Mouse (Mus musculus): ENCODE data around the gene B3gnt6.
"Not testable (repeated sequence)": the region's sequence is repeated elsewhere in the genome, so short reads cannot be mapped to it uniquely, and the experiment has no call there.

The B3gnt6 gene

DNA sequence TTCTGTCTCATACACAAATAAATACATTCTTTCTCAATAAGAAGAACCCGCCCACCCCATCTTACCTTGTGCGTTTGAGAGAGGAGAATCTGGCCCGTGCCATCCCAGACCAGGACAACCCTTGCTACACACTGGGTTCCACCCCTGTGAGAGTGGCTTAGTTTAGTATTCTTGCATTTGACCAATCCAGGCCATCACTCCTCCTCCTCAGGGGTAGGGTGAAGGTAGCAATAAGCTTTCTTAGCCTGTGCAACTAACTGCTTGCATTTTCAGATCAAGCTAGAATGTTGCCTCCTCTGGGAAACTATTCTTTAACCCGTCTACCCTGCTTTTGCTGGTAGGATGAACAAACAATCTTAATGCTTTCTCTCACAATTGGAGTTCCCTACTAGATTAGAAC is at the start of gene B3gnt6:
B3gnt6 (minus strand) TSS at position 101 of the 400 bp plus-strand sequence.
- DNase-seq (ENCODE audit: low spot score), result no peak

DNA sequence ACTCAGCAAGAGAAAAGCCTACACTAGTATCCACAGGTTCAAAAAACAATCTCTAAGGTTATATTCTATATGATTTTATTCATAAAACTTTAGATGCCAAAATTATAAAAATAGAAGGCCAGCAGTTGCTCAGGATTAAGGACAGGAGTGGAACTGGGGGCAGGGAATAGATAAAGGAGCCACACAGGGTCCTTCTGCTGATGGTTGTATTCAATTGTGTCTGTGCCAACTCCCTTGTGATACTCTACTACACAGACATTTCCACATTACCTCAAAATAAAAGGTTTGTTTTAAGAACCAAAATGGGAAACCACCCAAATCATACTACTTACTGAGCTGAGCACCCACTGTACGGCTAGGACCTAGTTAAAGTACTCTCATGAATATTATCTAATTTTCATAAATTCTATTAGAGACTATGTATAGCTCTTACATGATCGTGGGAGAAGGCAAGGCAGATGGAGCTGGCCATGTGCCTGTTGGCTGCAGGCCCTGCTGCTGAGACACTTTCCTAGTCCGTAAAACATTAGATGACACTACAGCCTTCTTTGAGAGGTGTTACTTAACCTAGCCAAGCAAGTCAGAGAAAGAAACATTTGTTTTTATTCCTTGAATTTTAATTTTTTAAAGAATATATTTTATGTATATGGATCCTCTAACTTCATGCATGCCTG is 37.5 kb upstream of the B3gnt6 start:
- no peak for DNase-seq (ENCODE audit: low spot score)

DNA sequence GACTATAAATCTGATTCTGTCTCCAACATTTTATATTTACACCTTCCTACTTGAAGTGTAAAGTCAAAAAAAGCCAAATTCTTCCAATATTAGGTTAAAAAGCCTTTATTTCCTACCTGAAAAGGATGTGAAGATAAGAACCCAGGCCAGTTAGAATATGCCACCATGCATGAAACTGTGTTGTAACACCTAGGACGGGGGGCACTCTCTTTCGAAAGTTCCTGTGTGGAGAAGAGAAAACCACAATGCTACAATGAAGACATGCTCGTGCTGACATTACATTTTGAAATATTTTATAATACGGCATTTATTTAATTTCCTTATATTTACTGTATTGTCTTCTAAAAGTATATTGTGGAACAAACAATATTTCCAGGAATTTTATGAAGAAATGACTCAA is 24.5 kb upstream of the B3gnt6 start:
- no peak for DNase-seq (ENCODE audit: low spot score)

DNA sequence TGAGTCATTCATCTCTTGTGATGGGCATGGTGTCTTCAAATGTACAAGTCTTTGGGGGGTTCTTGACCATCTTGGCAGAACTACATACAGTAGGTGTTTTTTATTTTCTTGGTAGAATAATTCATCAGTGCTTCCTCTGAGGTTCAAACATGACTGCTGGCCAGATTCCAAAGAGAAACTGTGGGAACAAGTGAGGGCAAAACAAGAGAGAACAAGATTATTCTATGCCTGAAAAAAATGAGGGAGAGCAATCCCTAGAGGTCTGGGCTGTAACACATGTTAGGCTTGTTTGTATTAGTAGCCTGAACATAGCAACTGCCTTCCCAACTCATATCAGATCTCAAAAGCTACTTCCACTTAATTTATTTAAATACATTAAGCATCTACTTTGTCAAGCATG is 17.4 kb upstream of the B3gnt6 start:
- DNase-seq (ENCODE audit: low spot score), result no peak

DNA sequence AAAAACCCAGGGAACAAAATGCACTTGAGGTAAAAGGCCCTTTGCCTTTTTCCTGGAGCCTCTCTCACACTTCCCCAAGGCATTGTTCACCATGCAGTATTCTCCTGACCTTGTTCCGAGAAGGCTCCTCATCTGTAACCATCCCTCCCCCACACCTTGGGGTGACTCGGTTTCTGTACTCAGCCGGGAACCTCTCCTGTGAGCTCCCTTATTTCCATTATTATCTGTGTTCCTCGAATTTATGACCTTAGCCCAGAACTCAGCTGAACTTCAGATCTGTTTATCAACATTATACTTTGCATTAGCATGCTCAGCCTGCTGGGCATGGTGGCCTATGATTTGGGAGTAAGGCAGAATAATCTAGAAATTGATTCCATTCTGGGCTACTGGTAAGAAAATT is 3.7 kb upstream of the B3gnt6 start:
- DNase-seq (ENCODE audit: low spot score), result no peak

DNA sequence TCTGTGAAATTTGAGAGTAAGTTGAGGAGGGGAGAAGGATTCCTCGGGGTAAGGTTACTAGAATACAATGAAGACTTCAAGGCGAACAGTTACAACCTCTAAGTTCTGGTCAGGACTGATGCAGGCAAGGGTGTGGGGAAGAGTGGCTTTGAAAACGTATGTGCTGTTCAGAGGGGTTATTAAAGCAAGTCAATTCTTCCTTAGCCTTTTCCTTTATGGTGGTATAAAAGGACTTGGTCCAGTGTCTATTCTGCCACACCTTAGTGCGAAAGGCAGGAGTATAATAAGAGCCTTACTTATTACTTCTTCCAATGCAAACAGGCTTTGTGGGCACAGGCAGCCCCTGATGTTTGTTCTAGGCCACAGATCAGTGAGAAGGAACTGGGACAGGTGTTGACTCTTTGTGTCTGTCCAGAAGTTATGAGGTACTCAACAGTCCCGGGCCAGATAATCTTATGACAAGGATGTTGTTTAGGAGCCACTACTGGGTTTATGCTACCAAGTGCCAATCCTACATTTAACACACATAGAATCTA is 2.3 kb upstream of the B3gnt6 start:
- no peak for DNase-seq (ENCODE audit: low spot score)

DNA sequence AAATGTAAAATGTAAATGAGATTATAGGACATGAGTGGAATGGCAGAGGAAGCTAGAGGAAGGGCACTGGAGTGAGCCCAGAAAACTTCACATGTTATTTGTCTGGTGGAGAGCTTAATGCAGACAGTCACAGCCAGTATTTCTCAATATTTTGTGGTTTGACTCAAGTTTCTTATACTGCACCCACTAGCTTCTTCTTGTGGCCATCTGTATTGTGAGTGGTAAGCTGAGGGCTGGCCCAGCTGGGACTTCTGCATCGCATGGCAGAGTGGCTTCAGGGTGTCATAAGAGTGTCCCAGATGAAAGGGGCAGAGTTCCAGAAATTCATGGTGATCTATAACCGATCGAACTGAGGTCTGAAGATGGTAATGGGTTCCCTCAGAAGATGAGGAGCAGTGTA is 1.1 kb upstream of the B3gnt6 start:
- DNase-seq (ENCODE audit: low spot score), result no peak

DNA sequence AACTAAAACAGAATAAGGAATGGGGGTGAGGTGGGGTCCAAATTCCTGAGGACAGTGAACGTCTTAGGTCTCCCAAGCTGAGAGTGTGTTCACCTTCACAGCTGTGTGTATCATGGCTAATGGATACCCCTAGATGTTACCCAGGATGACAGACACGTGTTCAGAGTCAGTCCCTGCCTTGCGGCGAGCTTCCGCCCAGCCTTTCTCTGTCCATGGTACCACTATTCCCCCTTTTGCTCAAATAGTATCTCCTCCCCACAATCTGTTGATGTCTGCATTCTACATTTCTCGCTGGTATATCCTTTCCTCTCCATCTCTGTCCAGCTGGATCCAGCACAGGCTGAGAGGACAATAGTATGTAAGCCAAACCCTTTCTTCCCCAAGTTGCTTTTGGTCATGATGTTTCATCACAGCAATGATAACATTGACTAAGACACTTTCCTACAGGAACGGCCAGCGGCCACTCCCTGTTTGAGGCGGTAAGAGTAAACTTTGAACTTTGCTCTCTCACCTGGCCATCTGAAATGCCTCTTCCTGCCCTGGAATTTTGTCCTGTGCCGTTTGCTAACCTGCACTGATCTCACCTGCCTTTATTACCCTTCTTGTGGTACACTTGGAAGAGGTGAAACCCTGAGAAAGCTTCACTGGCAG is 4.0 kb downstream of the B3gnt6 start:
- no peak for DNase-seq (ENCODE audit: low spot score)

DNA sequence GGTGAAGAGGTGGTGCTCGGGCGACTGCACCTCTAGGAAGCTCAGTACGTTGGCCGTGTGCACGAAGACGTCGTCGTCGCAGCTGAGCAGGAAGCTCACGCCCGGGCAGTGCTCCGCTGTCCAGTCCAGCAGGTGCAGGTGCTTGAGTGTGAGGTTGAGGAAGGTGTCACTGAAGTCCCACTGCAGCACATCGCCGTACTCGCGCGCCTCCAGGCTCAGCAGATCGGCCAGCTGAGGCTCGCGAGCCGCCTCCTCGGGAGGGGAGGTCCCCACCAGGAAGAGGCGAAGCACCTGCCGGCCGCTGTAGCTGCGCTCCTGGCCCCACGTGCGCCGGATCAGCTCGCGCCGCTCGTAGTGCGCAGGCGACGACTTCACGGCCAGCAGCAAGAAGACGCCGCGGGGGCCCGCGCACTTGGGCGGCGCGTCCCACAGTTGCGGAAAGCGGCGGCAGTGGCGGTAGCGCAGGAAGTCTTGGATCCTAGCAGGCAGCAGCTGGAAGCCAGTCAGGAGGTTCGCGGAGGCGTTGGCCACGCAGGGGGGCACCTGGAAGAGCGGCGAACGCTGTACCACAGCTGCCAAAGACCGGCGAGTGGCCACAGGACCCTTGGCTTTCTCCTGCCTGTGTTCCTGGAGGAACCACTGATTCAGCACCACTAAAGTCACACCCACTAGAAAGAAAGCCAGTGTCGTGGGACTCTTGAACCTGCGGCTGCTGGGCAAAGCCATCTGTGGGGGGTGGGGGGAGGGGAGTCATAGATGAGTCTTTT is 5.1 kb downstream of the B3gnt6 start:
- no peak for DNase-seq (ENCODE audit: low spot score)

DNA sequence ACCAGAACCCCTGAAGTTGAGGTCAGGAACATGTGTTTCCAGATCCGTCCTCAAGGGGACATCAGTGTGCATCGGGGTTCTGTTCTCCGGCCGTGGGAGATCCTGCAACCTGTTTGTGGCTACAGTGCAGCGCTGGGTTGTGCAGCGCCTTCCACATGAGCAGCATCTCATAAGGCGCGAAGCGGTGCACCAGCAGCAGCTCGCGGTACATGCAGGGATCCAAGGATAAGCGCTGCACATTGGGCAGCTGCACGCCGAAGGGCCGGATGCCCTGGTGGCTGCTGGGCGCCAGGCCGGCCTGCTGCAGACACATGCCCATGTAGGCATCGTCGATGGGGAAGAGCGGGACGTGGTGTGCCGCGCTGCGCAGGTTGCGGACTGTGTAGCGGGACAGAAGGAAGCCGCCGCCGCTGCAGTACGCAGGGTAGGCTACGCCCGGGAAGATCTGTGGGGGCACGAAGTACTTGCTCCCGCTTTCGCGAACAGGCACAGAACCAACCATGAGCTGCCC is 5.7 kb downstream of the B3gnt6 start:
- DNase-seq (ENCODE audit: low spot score), result peak; percentile 20

DNA sequence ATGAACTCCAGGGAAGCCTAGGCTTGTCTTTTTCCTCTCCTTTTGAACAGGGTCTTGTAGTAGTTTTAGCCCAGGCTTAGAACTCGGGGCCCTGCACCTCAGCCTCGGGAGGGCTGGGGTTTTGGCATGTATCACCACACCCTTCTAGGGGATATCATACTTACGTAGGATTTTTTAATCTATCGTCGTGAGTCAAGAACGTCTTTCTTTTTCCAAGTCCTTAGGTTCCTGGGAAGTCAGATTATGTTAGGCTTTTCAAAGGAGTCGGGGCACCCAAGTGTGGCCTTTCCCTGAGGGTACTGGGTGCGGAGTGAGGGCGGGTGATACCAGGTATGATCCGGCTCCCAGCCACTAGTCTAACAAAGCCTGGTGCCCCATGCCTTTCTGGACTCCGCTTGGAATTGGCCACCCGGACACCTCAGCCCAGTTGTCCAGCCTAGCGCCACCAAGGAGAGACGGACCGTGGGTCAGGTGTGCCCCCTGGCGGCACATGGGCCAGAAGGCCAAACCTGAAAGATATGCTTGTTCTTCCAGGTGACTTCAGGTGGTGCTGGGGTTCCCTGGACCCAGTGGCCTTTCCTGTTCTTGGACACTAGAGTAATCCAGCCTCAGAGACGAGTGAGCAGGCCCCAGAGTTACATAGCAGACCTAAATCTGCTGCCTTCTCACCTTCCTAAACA is 7.6 kb downstream of the B3gnt6 start:
- DNase-seq (ENCODE audit: low spot score), result peak; percentile 65

DNA sequence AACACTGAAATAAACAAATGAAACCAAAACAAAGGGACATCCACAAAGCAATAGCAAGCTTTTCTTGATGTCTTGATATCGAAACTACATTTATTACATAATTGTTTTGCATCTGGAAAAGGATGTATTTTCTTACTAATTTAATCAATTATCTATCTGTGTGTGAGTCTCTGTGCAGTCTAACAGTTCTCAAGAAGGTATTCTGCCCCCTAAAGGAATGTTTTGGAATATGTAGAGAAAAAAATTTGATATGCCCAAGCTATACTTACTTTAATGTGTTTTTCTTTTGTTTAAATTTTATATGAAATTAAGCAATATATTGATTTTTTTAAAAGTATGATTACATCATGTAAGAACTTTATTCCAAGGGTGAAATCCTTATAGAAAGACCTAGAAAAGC is 8.7 kb downstream of the B3gnt6 start:
- DNase-seq (ENCODE audit: low spot score), result no peak

DNA sequence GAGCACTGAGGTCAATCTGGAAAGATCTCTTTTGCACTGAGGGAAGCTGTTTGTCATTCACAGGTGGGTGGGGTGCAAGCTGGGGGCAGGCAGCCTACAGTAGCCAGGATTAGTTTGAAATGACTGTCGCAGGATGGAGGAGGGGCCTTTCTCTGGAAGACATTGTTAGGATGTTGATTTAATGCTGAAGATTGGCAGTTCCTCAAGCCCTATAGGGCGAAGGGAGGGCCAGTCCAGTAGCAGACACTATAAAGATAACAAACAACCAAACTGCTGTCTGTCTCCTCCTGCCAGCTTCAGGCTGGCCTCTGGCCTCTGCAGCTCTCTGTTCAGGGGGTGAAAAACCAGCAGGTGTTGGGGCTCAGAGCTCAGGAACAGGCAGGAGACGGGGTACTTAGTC is 9.5 kb downstream of the B3gnt6 start:
- DNase-seq (ENCODE audit: low spot score), result no peak

DNA sequence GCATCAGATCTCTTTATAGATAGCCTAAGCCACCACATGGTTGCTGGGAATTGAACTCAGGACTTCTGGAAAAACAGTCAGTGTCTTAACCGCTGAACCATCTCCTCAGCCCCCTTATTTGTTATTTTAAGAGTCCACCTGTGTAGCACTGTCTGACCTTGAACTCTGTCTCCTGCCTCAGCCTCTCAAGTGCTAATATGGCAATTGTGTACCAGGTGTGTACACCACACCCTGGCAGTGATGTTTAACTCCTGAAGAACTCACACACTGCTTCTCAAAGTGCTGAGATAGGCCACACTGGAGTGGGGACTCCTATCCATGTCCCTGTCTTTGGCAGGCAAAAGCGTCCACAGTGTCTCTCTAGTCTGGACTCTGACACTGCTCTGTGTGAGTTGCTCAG is 10.6 kb downstream of the B3gnt6 start:
- DNase-seq (ENCODE audit: low spot score), result no peak

DNA sequence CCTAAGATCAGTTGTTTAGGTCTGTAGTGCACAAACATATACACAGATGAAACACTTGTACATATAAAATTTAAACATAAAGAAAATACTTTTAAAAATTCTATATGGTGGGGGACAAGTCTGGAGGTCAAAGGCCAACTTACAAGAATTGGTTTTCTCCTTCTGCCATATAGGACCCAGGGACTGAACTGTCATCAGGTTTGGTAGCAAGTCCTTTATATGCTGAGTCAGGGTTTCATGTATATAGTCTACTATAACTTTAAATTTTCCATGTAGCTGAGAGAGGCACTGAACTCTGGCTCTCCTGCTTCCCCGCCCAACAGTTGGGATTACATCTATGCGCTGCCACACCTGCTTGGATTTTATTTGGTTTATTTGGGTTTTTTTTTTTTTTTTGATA is 11.0 kb downstream of the B3gnt6 start:
- DNase-seq (ENCODE audit: low spot score), result no peak

DNA sequence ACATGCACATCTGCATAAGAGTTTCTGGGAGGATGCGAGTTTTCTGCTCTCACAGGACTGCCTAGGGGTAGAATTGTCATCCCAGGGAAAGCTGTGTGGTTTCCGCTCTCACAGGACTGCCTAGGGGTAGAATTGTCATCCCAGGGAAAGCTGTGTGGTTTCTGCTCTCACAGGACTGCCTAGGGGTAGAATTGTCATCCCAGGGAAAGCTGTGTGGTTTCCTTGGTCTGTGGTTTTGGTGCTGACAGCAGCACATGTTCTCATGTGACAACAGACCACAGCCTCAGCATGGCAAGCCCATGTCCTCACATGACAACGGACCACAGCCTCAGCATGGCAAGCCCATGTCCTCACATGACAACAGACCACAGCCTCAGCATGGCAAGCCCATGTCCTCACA is 11.9 kb downstream of the B3gnt6 start:
- DNase-seq (ENCODE audit: low spot score), result not testable (repeated sequence)

DNA sequence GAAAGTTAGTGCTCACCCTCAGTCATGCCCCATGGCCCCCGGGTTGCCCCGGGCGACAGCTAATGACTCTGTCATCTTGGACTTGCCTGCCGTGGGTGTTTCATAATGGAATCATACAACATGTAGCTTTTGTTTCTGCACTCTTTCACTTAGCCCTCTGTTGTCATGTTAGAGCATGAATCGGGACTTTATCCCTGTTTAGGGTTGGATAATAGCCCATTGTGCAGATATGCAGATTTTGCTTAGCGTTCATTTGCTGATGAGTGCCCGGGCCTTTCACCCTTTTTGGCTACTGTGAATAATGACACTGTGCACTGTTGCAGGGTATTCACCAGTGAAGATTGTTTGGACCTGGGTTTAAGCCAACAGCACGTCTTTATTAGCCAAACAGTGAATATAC is 12.6 kb downstream of the B3gnt6 start:
- DNase-seq (ENCODE audit: low spot score), result no peak

DNA sequence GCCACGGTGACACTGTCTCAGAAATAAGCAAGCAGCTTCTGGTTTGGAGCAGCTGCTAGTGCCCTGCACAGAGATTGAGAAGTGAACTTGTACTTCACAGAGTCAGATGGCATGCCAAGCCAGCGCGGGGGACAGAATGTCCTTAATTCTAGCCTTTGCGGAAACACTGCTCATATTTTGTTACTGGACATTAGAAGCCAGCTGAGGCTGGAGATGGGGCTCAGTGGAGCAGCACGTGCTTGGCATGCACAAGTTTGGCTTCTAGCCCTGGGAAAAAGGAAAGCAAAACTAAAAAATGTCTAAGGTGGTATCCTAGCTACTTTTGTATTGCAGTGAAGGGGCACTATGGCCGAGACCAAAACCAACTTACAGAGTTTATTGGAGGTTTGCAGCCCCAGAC is 14.0 kb downstream of the B3gnt6 start:
- no peak for DNase-seq (ENCODE audit: low spot score)

DNA sequence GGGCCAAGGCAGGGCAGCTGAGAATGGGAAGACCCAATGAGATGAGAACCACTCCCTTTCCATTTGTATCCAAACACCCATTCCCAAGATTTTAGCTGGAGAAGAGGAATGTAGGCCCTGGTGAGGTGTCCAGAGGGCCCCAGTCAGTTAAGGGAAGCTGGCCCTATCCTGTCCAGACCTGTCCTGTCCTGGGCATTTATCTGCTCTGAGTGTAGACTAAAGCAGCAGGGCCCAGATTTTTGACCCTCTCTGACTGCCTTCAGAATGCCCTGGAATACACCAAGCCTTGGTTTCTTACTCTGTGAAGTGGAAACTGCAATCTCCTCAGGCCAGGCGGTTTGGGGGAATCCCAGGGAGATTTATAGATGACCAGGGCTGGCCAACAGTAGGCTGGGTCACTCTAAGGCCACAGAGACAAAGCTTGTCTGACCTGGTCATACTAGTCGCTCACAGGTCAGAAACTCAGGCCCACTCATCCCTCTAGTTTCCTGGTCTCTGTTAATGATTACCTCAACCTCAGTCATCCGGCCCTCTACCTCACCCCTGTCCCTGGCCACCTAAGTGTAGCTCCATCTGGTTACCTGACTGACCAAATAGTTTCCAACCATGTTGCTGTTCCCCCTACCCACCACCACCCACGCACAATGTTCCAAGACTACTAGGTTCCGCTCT is 20.6 kb downstream of the B3gnt6 start:
- DNase-seq (ENCODE audit: low spot score), result no peak

DNA sequence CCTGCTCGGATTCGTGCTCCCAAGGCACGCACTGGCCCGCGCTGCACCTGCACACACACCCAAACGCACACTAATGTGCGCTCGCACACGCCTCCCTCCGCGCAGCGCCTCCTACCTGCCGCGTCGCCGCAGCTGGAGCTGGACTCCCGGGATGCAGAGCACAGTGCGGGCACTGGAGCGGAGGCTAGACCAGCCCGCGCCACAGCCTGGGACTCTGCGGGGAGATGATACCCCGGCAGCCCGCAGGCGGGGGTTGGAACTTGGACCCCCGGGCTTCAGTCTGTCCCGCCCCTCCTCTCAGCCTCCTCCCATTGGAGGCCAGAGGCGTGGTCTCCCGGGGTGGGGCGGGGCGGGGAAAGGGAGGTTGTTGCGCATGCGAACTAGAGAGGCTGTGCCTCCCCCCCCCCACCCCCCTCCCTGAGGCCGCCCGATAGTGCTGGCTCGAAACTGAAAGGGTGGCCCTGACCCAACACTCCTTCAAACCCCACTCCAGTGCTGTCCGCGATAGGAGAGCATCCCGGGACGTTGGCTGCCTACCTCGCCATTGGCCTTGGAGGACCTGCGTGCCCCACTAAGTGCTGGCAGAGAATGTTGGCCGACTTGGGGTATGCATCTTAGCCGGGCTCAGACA is 21.2 kb downstream of the B3gnt6 start, which contains the start of gene Capn5:
Capn5 (minus strand) TSS at position 346 of the 631 bp plus-strand sequence.
- peak; percentile 63 for DNase-seq (ENCODE audit: low spot score)

DNA sequence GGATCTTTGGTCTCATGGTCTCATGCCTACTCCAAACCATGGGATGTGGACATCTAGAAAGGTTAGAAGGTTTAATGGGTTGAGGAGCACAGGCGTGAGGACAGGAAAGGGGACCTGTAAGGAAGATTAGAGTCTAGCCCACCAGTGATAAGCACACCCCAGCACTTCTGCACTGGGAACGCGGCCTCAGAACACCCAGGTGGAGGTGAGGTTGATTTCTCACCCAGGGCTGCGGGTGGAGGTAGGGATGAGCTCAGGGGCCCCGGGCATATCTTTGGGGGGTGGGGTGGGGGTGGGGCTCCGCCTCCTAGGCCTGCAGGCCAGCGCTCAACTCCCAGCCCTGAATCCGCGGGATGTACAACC is 21.7 kb downstream of the B3gnt6 start:
- DNase-seq (ENCODE audit: low spot score), result no peak

All from urinary bladder, postnatal 14 days (tissue).